Mouse (Mus musculus): ENCODE data around the gene Coro2a.

DNA sequence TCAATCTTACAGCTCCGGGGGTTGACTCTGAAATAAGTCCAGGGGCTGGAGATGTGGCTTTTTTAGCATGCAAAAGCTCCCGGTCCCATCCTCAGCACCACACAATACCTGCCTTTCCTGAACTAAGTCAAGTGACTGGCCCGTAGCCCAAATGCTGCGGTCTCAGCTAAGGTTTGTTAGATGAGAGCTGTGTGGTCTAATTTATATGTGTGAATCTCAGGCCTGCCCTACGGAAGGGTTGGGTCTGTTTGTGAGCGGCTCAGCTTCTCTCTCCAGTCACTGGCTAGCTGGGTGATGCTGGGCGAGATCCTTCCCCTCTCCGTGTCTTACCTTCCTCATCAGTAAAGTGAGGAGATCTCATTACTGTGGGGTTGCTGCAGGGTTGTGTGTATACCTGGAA lies 33.8 kb downstream of the Coro2a start:
- no peak for TF ChIP-seq CTCF (IDR thresholded peaks at IDR 0.05; ENCODE audit: borderline replicate concordance, extremely low read depth, insufficient read depth, insufficient read length)
- TF ChIP-seq POLR2A (IDR thresholded peaks at IDR 0.05; ENCODE audit: borderline replicate concordance, extremely low read depth, insufficient read depth, insufficient read length, poor library complexity, severe bottlenecking) = no peak
